ENCODE assay signal across 8 mouse cellular contexts in the genomic region with DNA sequence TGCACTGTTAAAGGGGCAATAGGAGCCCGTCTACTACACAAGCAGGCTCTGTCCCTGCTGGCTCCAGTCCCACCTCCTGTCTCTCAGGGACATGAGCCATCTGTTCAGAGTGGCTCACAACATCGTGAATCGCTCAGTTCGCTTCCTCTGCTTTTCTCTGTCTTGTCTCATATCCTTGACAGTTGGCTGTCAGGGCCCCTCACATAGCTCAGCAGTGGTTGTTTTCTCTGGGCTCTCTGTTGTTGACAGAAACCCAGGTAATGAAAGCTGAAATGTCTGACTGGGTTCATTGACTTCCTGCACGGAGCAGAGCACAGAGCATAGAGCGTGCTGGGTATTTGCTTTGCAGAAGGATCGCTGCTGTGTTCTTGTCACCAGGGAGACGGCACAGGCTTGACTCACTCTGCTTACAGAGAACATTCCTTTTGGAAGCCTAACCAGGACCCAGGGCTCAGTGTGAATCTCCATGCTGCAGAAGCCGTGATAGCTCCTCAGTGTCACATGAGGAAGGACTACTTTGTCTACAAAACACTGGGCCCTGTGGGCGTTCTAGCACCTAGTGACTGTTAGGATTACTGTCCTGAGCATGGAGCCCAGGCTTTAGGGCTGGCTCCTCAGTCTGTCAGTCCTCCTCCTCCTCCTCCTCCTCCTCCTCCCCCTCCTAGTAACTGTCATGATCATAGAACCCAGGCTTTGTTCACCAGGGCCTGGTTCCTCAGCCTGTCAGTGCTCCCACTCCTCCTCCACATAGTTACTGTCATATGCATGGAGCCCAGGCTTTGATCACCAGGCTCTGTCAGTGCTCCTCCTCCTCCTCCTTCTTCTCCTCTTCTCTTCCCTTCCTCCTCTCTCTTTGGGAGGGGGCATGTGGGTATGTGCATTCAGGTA.
DNase-seq lines count a peak whose midpoint lies in the region; ATAC-seq and TF ChIP-seq lines count a peak whose summit lies in the region.

No protein-coding gene starts in this region.

- 5% methylated on average over 10 of the region's 10 CpGs for WGBS in cerebellum, adult 2 months
- WGBS in hindbrain, embryonic 16.5 days: 29% methylated on average over 10 of the region's 10 CpGs

- H3K4me1 ChIP-seq in cerebellum, adult 2 months (ENCODE audit: control insufficient read depth, insufficient read depth, low read length): peaks cover 14% of the 10 kb centered on the region
- no peaks in the 10 kb centered on the region; the same call in 1 of the 2 replicates for H3K4me1 ChIP-seq in hindbrain, embryonic 16.5 days (ENCODE audit: control insufficient read depth, insufficient read depth, low read depth, low read length)

- H3K27me3 ChIP-seq in cerebellum, adult 2 months (ENCODE audit: control insufficient read depth, insufficient read depth, low read length): no peaks in the 10 kb centered on the region
- H3K27me3 ChIP-seq in hindbrain, embryonic 16.5 days (replicated peaks; ENCODE audit: control insufficient read depth, insufficient read depth, low read length): no peaks in the 10 kb centered on the region

- DNase-seq in MN1 (ENCODE audit: low spot score): peak; percentile 52
- DNase-seq in cerebellum, adult 2 months: peak; percentile 87 to 93
- DNase-seq in gastrocnemius, postnatal 10 days: peak; percentile 55
- DNase-seq in layer of hippocampus, postnatal 25 days (ENCODE audit: extremely low spot score in 1 of 2, low spot score in 1 of 2): peak; percentile 52 to 56
- DNase-seq in lung, postnatal 25 days (ENCODE audit: low spot score): peak; percentile 81
- DNase-seq in right cerebral cortex, postnatal 36 days (ENCODE audit: low spot score in 2 of 2): peak; percentile 72 to 78
- no peak for DNase-seq in spleen, postnatal 36 days (ENCODE audit: low spot score in 2 of 2)

- no peaks in the 10 kb centered on the region for H3K9me3 ChIP-seq in hindbrain, embryonic 16.5 days (ENCODE audit: control insufficient read depth, low read length)

- no peaks in the 10 kb centered on the region for H3K36me3 ChIP-seq in hindbrain, embryonic 16.5 days (ENCODE audit: control insufficient read depth, insufficient read depth, low read length)

- H3K27ac ChIP-seq in cerebellum, adult 2 months (ENCODE audit: insufficient read depth, low read length): peak overlapping the region; percentile 63
- H3K27ac ChIP-seq in hindbrain, embryonic 16.5 days (ENCODE audit: low read depth, low read length): 0 out of 2 replicates have a peak overlapping the region, but pooled peaks have one; percentile 35

- H3K4me2 ChIP-seq in hindbrain, embryonic 16.5 days (ENCODE audit: low read length): 0 out of 2 replicates have a peak overlapping the region, but pooled peaks have one; percentile 13

- H3K9ac ChIP-seq in hindbrain, embryonic 16.5 days (ENCODE audit: low read depth, low read length): no peak overlapping the region

- peak; percentile 94 for ATAC-seq in hindbrain, embryonic 16.5 days

- no peak overlapping the region for H3K4me3 ChIP-seq in cerebellum, adult 2 months (replicated peaks; ENCODE audit: insufficient read depth, low read depth, low read length)
- no peak overlapping the region for H3K4me3 ChIP-seq in hindbrain, embryonic 16.5 days (ENCODE audit: low read length)

- TF ChIP-seq POLR2A in cerebellum, adult 2 months (IDR thresholded peaks at IDR 0.05; ENCODE audit: borderline replicate concordance, insufficient read depth, low read length): no peak

- TF ChIP-seq CTCF in cerebellum, adult 2 months (IDR thresholded peaks at IDR 0.05; ENCODE audit: borderline replicate concordance, insufficient read depth, low read depth, low read length): no peak

Comparison
In these comparisons a context has a peak if more than half of its experiments do, and no peak if none do; other contexts are left out.
1. DNase-seq: peak in MN1 (single experiment), cerebellum, adult 2 months (2 of 2), gastrocnemius, postnatal 10 days (single experiment), layer of hippocampus, postnatal 25 days (2 of 2), lung, postnatal 25 days (single experiment) and right cerebral cortex, postnatal 36 days (2 of 2); none in spleen, postnatal 36 days (0 of 2).